Mouse (Mus musculus): ENCODE results near the gene Gm3752. TPM values are rescaled to one million over a fixed set of nuclear protein-coding genes. Genes with fewer than 3 reads are reported as not detected.
"Not testable (repeated sequence)": the region's sequence is repeated elsewhere in the genome, so short reads cannot be mapped to it uniquely, and the experiment has no call there.

Gene Gm3752
- polyA plus RNA-seq (2012; rRNA removed): 0.46 and 0.85 TPM in 2 replicates

DNA sequence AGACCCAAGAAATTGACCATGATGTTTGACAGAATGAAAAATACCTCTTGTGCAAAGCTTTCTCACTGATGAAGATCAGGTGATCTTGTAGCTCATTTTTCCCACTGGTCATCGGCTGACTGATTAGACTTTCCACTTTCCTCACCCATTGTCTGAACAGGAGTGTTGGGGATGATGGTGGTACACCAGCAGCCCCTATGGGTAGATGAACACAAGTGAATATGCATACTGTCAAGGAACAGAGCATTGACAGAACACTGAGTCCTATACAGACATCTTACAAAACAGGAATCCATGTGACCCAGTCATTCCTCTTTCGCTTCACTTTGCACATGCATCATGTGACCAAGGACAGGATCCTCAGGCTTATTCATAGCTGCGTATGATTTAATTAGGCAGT lies at the start of gene Gm3752:
TSS of gene Gm3752 (minus strand) at position 101 of the 400 bp plus-strand sequence.
- H3K4me1 ChIP-seq (ENCODE audit: control insufficient read depth, insufficient read depth, low read length); H3K4me3 ChIP-seq (replicated peaks; ENCODE audit: insufficient read depth, low read depth, low read length): not testable (repeated sequence)
- WGBS: 79% methylated on average over 1 of the region's 3 CpGs

DNA sequence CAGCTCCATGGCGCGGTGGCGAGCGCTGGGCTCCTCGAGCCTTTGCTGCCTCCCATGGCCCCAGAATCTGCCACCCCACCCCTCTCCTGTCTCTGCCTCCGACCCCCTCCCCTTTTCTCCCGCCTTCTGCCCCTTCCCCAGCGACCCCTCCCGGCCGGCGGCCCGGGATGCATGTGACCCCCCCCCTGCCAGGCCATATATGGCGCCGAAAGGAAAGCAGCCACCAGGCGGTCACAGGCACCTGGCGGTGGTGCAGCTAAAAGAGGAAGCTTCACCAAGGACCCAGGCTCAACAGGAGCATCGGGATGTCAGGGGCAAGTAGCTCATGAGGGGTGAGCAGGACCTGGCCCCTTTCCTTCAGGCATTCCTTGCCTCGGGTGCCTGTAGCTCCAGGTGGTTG lies 5.2 kb upstream of the Gm3752 start:
- DNase-seq: peak in 1 of 2 experiments; percentile 3
- 2% methylated on average over 12 of the region's 18 CpGs for WGBS
- H3K27me3 ChIP-seq (ENCODE audit: control insufficient read depth, insufficient read depth, low read length); H3K4me1 ChIP-seq (ENCODE audit: control insufficient read depth, insufficient read depth, low read length); H3K4me3 ChIP-seq (replicated peaks; ENCODE audit: insufficient read depth, low read depth, low read length); H3K27ac ChIP-seq (ENCODE audit: insufficient read depth, low read length): not testable (repeated sequence)

More for the DNA sequence above, at the start of gene Gm3752:
- DNase-seq; H3K27me3 ChIP-seq (ENCODE audit: control insufficient read depth, insufficient read depth, low read length); H3K27ac ChIP-seq (ENCODE audit: insufficient read depth, low read length): not testable (repeated sequence)

DNA sequence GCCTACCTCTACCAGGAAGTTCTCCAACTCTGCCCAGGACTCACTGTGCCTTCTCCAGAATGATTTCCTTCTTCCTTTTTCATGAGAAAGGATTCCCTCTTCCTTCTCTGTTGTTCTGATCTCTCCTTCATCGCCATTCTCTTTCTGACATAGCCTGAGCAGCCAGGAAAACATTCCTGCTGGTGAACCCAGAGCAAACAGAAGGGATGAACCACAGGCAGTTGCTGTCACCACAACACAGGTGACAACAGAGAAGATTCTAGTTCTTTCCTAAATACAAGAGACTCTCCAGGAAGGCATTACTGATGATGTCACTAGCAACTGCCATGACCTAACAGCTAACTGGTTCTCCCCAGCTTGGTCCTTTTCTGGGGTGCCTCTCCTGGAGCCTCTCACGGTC lies 32.7 kb downstream of the Gm3752 start, which contains the start of gene Gm3755:
TSS of gene Gm3755 (minus strand) at position 101 of the 400 bp plus-strand sequence.
- not testable (repeated sequence) for DNase-seq; H3K27me3 ChIP-seq (ENCODE audit: control insufficient read depth, insufficient read depth, low read length); H3K27ac ChIP-seq (ENCODE audit: insufficient read depth, low read length); H3K4me3 ChIP-seq (replicated peaks; ENCODE audit: insufficient read depth, low read depth, low read length); H3K4me1 ChIP-seq (ENCODE audit: control insufficient read depth, insufficient read depth, low read length)
- WGBS: no CpG with 5 or more reads among the region's 2 CpGs

DNA sequence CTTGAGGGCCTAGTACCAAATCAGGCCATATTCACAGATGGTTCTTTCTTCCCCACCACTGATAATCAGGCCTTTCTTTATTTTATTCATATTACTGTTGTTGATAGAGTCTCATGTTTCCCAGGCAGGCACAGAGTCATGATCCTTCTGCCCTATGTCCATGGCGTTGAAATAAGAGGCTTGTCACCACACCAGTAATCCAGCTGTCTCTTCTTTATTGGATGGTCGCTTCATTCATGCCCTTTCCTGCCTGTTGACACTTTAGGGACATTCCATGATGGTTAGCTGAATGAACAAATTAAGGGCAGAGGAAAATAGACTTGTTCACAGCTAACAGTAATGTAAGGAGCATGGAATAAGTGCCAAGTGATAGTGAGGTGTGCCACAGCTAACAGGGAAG lies 61.1 kb downstream of the Gm3752 start:
- not testable (repeated sequence) for H3K4me1 ChIP-seq (ENCODE audit: control insufficient read depth, insufficient read depth, low read length); H3K4me3 ChIP-seq (replicated peaks; ENCODE audit: insufficient read depth, low read depth, low read length); DNase-seq; H3K27me3 ChIP-seq (ENCODE audit: control insufficient read depth, insufficient read depth, low read length); H3K27ac ChIP-seq (ENCODE audit: insufficient read depth, low read length)
- 76% methylated on average over 2 of the region's 2 CpGs for WGBS

Other genes with a start within 250 kb of the Gm3752 start
- not detected in 2 replicates for gene Gm3727, start 219.0 kb downstream of the Gm3752 start, polyA plus RNA-seq (2012; rRNA removed)
- gene Gm3739, start 168.7 kb downstream of the Gm3752 start, polyA plus RNA-seq (2012; rRNA removed): 0.98 and 1.1 TPM in 2 replicates
- gene Gm5797, start 151.4 kb downstream of the Gm3752 start, polyA plus RNA-seq (2012; rRNA removed): not detected in 2 replicates
- not detected in 2 replicates for gene Gm8374, start 118.6 kb downstream of the Gm3752 start, polyA plus RNA-seq (2012; rRNA removed)
- gene Gm3755, start 32.8 kb downstream of the Gm3752 start, polyA plus RNA-seq (2012; rRNA removed): not detected in 2 replicates
- 3.1 and 3.2 TPM in 2 replicates for gene Gm3558, start 84.8 kb upstream of the Gm3752 start, polyA plus RNA-seq (2012; rRNA removed)
- gene Gm10338, start 111.8 kb upstream of the Gm3752 start, polyA plus RNA-seq (2012; rRNA removed): not detected in 2 replicates
- not detected in 2 replicates for gene Gm10128, start 160.2 kb upstream of the Gm3752 start, polyA plus RNA-seq (2012; rRNA removed)